Mouse (Mus musculus) forebrain, embryonic 12.5 days (tissue): Measurements from ENCODE around the gene Git1. TPM values are rescaled to one million over a fixed set of nuclear protein-coding genes. Genes with fewer than 3 reads are reported as not detected.

Source experiments
- ATAC-seq: fragments of 200-750 bp; cut with Nextera tagmentation; 2 replicates; pipeline ENCODE4 v1.8.0; 2017; ENCODE audit warnings: moderate TSS enrichment; ENCODE audit not compliant: low FRiP score
- H3K27ac ChIP-seq: fragments of 300-500 bp; sonication (generic); 2 replicates; pipeline ENCODE4 v1.5.1; 2016; ENCODE audit warnings: mild to moderate bottlenecking
- H3K27me3 ChIP-seq: fragments of 300-500 bp; sonication (generic); 2 replicates; pipeline ENCODE4 v1.6.1; 2016; ENCODE audit warnings: mild to moderate bottlenecking
- H3K36me3 ChIP-seq: fragments of 300-500 bp; sonication (generic); replicated peaks from 2 replicates; pipeline ENCODE4 v1.6.1; 2016; ENCODE audit warnings: mild to moderate bottlenecking
- H3K4me1 ChIP-seq: fragments of 300-500 bp; sonication (generic); 2 replicates; pipeline ENCODE4 v1.6.1; 2016
- H3K4me2 ChIP-seq: fragments of 300-500 bp; sonication (generic); 2 replicates; pipeline ENCODE4 v1.6.1; 2016; ENCODE audit warnings: mild to moderate bottlenecking, moderate library complexity
- H3K4me3 ChIP-seq: fragments of 300-500 bp; sonication (generic); replicated peaks from 2 replicates; pipeline ENCODE4 v1.5.1; 2016; ENCODE audit warnings: mild to moderate bottlenecking
- H3K9ac ChIP-seq: fragments of 300-500 bp; sonication (generic); 2 replicates; pipeline ENCODE4 v1.6.1; 2016; ENCODE audit warnings: mild to moderate bottlenecking
- H3K9me3 ChIP-seq: fragments of 300-500 bp; sonication (generic); 2 replicates; pipeline ENCODE4 v1.6.1; 2016
- WGBS: fragments of 180-500 bp; shearing (Covaris S2); methylation state at CpG from one replicate; pipeline ENCODE4 v1.1.7; 2016; 5-methylcytosine and 5-hydroxymethylcytosine counted together
- polyA plus RNA-seq: library from polyadenylated mRNA; unstranded; fragments of >200 nt; fragmentation: Nextera tagmentation; extraction: Ambion mirVana; gene quantifications from 2 replicates; pipeline ENCODE4 v1.2.1, GENCODE M21; 2016

Gene Git1
- polyA plus RNA-seq, 1 experiment from 2014 or later, result 14.6 TPM

DNA sequence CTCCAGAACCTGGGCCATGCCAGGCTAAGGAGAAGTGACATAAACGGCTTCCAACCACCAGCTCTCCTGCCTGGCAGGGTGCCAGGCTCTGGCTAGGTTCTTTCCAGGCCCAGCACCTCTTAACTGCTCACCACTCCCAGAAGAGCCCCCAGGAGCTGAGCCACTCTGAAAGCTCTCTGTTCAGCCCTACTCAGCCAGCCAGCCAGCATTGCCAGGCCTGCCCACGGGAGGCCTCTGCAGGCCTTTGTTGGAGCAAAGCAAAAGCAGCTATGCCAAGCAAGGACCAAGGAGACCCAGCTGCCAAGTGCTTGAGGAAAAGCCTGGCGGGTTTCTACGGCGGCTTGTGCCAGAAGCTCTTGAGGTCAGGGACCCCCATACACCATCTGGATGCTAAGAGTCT is 6.6 kb upstream of the Git1 start:
- no peaks in the 10 kb centered on the region for H3K27me3 ChIP-seq
- peaks cover 3% of the 10 kb centered on the region; the same call in 1 of the 2 replicates for H3K36me3 ChIP-seq
- peak overlapping the region; percentile 30; the same call in 1 of the 2 replicates for H3K9ac ChIP-seq
- 56% methylated on average over 5 of the region's 5 CpGs for WGBS
- H3K4me3 ChIP-seq, result peak overlapping the region; percentile 0; the same call in 1 of the 2 replicates
- H3K9me3 ChIP-seq, result no peaks in the 10 kb centered on the region
- no peak for ATAC-seq
- peak overlapping the region; percentile 81 for H3K4me2 ChIP-seq
- H3K4me1 ChIP-seq, result peaks cover 76% of the 10 kb centered on the region
- peak overlapping the region; percentile 57 for H3K27ac ChIP-seq

DNA sequence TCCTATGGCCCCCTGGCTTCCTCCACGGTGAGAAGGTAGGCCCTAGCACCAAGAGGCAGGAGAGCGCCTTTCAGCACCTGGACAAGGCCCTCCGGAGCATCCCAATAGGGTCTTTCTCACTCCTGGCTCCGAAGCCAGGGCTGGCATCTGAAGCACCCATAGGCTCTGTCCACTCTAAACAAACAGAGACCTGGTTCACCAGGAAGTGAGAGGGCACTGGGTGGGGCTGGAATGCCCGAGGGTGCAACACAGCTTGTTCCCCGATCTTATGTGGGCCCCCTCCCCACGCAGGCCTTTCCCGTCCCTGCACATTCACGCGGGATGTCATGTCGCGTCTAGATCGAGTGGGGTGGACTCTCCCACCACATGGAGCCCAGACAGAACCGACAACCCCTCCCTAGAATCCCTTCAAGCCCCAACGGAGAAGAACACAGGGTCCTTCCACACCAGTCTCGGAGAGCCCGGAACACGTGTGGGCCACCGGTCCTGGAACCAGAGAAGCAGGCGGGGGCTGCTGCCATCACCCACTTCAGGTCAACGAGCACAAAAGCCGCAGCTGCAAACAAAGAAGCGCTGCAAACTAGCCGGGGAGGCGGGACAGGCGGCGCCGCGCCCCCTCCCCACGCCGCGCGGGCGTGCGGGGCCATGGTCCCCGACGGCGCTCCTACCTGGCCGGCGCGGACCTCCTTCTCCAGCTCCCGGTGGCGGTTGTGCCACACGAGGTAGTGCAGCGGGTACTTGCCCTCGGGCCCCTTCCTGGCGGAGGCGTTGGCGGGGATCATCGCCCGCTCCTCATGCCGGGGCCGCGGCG is 4.4 kb upstream of the Git1 start:
- H3K27me3 ChIP-seq, result no peaks in the 10 kb centered on the region
- H3K4me1 ChIP-seq, result peaks cover 75% of the 10 kb centered on the region
- peak overlapping the region; percentile 94 for H3K9ac ChIP-seq
- H3K4me3 ChIP-seq, result peak overlapping the region; percentile 90
- peak overlapping the region; percentile 91 for H3K27ac ChIP-seq
- no peak for ATAC-seq
- peak overlapping the region; percentile 81 for H3K4me2 ChIP-seq
- WGBS, result 2% methylated on average over 55 of the region's 55 CpGs
- H3K36me3 ChIP-seq, result no peaks in the 10 kb centered on the region
- H3K9me3 ChIP-seq, result no peaks in the 10 kb centered on the region

DNA sequence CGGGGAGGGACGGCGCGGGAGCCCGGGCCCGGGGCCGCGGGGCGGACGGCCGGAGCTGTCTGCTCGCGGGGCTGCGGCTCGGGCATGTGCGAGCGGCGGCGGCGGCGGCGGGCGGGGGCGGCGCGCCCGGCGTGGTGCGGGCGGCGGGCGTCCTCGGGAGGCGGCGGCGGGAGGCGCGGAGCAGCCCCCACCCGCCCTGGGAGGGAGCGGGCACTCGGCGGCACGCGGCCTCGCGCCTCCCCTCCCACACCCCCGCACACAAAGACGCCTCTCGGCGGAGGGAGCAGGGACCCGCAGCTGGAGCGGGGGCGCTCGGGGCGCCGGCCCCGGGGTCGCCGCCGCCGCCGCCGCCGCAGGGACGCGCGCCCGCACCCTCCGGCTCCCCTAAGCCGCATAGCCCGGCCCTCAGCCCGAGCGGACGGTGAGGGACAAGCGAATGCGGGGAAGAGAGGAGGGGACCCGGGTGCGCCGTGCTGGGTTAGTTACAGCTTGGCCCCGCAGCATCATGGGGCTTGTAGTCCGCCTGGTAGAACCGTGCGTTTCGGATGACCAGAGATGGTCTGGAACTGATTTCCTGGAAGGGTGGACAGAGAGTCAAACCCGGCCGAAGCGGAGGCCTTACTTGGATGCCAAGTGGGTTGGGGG is 3.6 kb upstream of the Git1 start, which contains the start of gene Ankrd13b:
Ankrd13b (minus strand) TSS at position 88 of the 645 bp plus-strand sequence.
- H3K9ac ChIP-seq, result peak within 1 kb of the TSS; percentile 94
- under 1% methylated on average over 53 of the region's 87 CpGs for WGBS
- no peaks in the 10 kb centered on the region for H3K27me3 ChIP-seq
- peaks cover 81% of the 10 kb centered on the region for H3K4me1 ChIP-seq
- peak within 1 kb of the TSS; percentile 91 for H3K27ac ChIP-seq
- ATAC-seq, result peak; percentile 63
- no peaks in the 10 kb centered on the region for H3K36me3 ChIP-seq
- H3K4me3 ChIP-seq, result peak within 1 kb of the TSS; percentile 90
- no peaks in the 10 kb centered on the region for H3K9me3 ChIP-seq
- peak within 1 kb of the TSS; percentile 81 for H3K4me2 ChIP-seq

DNA sequence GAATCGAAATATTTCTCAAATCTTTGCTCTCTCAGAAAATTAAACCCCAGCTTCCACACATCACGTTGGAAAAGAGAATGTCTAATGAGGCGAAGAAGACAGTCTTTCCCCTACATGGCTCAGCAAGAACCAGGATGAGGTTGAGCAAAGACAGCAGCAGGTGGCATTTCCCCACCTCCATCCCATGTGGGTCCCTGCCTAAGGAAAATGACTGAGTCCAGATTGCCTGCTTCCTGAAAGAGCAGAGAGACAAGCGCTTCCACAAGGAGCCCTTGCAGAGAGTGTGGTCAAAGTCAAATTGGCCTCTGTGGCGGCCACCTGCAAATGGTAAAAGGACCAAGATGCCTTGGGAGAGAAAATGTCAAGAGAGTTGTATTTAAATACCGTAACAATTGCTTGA is 2.9 kb upstream of the Git1 start:
- Histone ChIP-seq H3K9ac (no peak overlapping the region; the same call in 1 of the 2 replicates), H3K4me3 (peak overlapping the region; percentile 95), H3K27ac (peak overlapping the region; percentile 86; the same call in 1 of the 2 replicates), H3K4me2 (peak overlapping the region; percentile 81), H3K27me3 (no peaks in the 10 kb centered on the region), H3K4me1 (peaks cover 81% of the 10 kb centered on the region), H3K9me3 (no peaks in the 10 kb centered on the region), H3K36me3 (no peaks in the 10 kb centered on the region)
- ATAC-seq, result no peak
- WGBS, result 70% methylated on average over 6 of the region's 6 CpGs

DNA sequence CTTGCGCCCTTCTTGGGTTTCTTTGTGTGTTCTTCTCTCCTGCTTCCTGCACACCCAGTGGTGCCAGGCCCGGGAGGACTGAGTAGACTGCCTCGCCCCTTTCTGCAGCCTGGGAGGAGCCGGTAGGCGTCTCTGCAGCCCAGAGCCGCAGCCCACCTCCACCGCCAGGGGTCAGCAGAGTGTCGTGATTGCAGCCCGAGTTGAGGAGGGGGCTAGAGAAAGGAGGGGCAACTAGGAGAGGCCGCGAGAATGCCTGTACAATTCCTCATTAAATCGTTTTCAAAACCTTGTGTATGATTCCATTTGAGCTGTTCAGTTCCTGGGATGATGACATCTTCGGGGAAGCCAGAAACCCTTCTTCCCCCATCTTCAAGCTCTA is 2.2 kb upstream of the Git1 start:
- H3K9ac ChIP-seq, result peak overlapping the region; percentile 96; the same call in 1 of the 2 replicates
- WGBS, result under 1% methylated on average over 13 of the region's 13 CpGs
- H3K27me3 ChIP-seq, result no peaks in the 10 kb centered on the region
- H3K9me3 ChIP-seq, result no peaks in the 10 kb centered on the region
- H3K4me1 ChIP-seq, result peaks cover 78% of the 10 kb centered on the region
- ATAC-seq, result peak; percentile 80
- H3K4me3 ChIP-seq, result peak overlapping the region; percentile 95
- no peaks in the 10 kb centered on the region for H3K36me3 ChIP-seq
- H3K4me2 ChIP-seq, result peak overlapping the region; percentile 77
- H3K27ac ChIP-seq, result peak overlapping the region; percentile 86

DNA sequence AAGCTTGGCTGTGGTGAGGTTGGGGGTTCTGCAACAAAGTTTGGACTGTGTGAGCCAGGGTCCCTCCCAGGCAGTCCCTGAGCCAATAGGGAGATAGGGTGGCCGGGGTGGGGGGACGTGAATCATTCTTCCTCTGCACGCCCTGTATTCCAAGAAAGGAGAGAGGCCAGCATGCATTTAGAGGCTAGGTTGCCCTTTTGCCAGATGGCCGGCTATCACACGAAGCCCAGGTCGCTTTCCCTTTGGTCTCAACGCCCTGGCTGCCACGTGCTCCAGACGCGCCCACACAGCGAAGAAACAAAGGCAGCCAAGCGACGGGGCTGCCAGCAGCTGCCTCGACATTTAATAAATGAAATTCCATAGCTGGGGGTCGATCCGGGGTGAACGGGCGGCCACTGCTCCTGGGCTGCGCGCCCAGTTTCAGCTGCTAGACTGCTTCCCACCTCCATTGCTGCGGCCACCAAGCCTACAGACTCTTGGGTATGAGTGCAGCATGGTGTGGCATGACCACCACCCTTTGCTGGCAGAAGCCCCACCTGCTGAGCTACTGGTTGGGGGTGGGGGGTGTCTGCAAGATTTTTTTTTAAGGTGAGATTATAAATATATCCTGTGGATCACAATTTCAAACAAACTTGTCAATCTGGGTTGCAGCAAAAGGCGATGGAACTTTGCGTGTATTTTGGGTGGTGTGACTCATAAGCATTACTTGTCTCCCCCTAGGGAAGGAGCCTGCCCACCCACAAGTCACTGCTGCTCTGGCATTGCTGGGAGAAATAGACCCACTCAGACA is 1.7 kb upstream of the Git1 start:
- Histone ChIP-seq H3K36me3 (no peaks in the 10 kb centered on the region), H3K27me3 (no peaks in the 10 kb centered on the region), H3K27ac (peak overlapping the region; percentile 86), H3K9ac (peak overlapping the region; percentile 96), H3K4me3 (peak overlapping the region; percentile 95), H3K4me1 (peaks cover 72% of the 10 kb centered on the region), H3K9me3 (no peaks in the 10 kb centered on the region), H3K4me2 (peak overlapping the region; percentile 77)
- under 1% methylated on average over 23 of the region's 23 CpGs for WGBS
- ATAC-seq, result peak; percentile 59

DNA sequence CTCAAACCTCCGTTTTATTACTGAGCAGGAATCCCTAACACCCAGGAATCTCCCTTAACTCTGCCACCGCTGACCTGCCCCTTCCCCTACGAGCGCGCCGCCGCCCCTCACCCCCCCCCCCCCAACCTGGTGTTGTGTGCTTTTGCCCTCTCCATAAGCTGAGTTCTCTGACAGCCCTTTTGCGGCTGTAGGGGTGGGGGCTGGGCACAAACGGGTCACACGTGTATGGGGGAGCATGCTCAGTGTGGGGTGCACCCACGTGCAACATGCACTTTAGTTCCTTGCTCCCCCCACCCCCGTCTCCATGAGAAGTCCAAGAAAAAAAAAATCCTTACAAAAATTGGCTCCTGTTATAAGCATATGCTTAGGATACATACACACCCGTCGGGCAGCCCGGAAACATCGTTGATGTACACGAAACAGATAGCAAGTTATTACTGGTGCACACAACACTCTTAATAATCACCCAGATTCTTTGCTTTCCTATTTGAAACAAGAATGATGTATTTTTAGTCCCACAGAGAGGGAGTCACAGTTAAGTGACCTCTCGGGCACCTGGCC is 971 bp upstream of the Git1 start:
- H3K4me3 ChIP-seq, result peak overlapping the region; percentile 95
- no peaks in the 10 kb centered on the region for H3K9me3 ChIP-seq
- H3K4me1 ChIP-seq, result peaks cover 72% of the 10 kb centered on the region
- no peaks in the 10 kb centered on the region for H3K27me3 ChIP-seq
- ATAC-seq, result no peak
- H3K27ac ChIP-seq, result peak overlapping the region; percentile 86
- under 1% methylated on average over 18 of the region's 18 CpGs for WGBS
- H3K36me3 ChIP-seq, result no peaks in the 10 kb centered on the region
- peak overlapping the region; percentile 77 for H3K4me2 ChIP-seq
- peak overlapping the region; percentile 96 for H3K9ac ChIP-seq

DNA sequence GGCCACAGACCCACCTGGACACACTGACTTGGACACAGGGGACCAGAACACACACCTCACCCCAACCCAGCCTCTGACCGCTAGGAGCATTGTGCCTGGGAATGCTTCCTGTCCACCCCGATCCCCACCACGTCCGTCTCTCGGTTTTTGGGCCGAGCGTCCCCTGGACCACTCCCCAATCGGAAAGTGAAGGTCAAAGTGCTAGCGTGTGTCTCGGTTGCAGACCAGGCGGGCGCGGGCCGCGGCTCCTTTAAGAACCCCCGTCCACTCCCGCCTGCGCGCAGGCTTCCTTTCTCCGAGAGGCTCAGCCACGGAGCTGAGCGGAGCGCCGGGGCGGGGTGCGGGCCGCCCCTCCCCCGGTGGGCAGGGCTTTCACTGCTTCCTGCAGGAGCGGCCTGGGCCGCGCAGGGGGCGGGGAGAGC is 440 bp upstream of the Git1 start:
- peaks cover 72% of the 10 kb centered on the region for H3K4me1 ChIP-seq

DNA sequence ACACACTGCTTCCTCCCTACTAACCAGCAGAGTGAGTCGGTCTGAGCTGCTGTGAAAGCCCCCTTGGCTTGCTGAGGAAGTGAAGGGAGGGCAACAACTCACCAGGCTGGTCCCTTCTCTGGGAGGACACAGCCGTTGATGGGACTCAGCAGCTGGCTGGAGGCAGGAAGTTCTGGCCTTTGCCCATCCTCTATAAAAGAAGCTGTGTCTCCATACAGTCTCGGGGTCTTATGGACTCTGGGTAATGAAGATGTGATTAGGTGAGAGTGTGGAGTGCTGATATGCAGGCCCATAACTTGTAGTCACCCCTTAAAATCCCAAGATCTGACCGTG is 948 bp downstream of the Git1 start:
- peak overlapping the region; percentile 91; the same call in 1 of the 2 replicates for H3K27ac ChIP-seq

More for the DNA sequence above, 440 bp upstream of the Git1 start:
- Histone ChIP-seq H3K27ac (peak overlapping the region; percentile 86), H3K9me3 (no peaks in the 10 kb centered on the region), H3K27me3 (no peaks in the 10 kb centered on the region), H3K4me3 (peak overlapping the region; percentile 95), H3K9ac (peak overlapping the region; percentile 96), H3K4me2 (peak overlapping the region; percentile 77), H3K36me3 (no peaks in the 10 kb centered on the region)
- ATAC-seq, result peak; percentile 65
- WGBS, result under 1% methylated on average over 27 of the region's 32 CpGs

DNA sequence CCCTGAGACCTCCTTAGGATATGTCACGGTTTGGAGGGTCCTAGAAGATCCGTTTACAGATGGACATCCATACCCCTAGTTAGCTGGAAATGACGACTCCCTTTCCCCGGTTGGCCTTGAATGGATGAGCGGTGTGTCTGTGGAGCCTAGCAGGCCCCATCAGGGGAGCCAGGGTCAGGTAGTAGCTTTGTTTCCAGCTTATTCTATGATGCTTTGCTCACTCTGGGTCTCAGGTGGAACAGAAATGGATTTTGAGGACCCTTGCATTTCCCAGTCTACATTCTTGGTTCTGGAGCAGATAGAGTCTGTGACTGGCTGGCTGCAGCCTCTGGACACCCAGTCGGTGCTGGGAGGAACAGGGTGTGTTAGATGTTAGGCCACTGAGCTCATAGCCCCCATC is 1.4 kb downstream of the Git1 start:
- H3K4me3 ChIP-seq, result peak overlapping the region; percentile 95
- peak overlapping the region; percentile 91; the same call in 1 of the 2 replicates for H3K27ac ChIP-seq
- H3K9me3 ChIP-seq, result no peaks in the 10 kb centered on the region
- 76% methylated on average over 6 of the region's 6 CpGs for WGBS
- H3K36me3 ChIP-seq, result peaks cover 10% of the 10 kb centered on the region
- no peak for ATAC-seq
- H3K4me1 ChIP-seq, result peaks cover 72% of the 10 kb centered on the region
- H3K27me3 ChIP-seq, result no peaks in the 10 kb centered on the region
- peak overlapping the region; percentile 92 for H3K4me2 ChIP-seq
- H3K9ac ChIP-seq, result peak overlapping the region; percentile 96; the same call in 1 of the 2 replicates

More for the DNA sequence above, 948 bp downstream of the Git1 start:
- Histone ChIP-seq H3K27me3 (no peaks in the 10 kb centered on the region), H3K9ac (peak overlapping the region; percentile 96), H3K4me3 (peak overlapping the region; percentile 95), H3K4me1 (peaks cover 71% of the 10 kb centered on the region), H3K9me3 (no peaks in the 10 kb centered on the region), H3K4me2 (peak overlapping the region; percentile 92), H3K36me3 (peaks cover 6% of the 10 kb centered on the region)
- ATAC-seq, result no peak
- 42% methylated on average over 4 of the region's 4 CpGs for WGBS

DNA sequence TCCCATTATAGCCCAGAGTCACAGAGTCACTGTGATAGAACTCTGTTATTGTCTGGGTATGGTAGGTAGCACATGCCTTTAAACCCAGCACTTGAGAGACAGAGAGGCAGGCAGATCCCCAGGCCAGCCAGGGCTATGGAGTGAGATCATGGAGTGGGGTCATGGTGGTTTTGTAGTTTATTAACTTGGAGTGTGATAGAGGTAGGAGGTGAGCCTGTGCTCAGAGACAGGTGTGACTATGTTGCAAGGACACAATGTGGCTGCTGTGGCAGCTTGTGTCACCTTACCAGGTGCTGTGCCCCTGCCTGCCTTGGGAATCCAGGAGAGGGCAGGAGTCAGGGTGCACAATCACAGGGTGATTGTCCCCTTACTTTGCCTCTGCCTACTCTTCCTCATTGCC is 2.1 kb downstream of the Git1 start:
- Histone ChIP-seq H3K4me1 (peaks cover 70% of the 10 kb centered on the region), H3K4me2 (0 out of 2 replicates have a peak overlapping the region, but pooled peaks have one; percentile 92), H3K9me3 (no peaks in the 10 kb centered on the region), H3K36me3 (peaks cover 17% of the 10 kb centered on the region), H3K4me3 (no peak overlapping the region), H3K27me3 (no peaks in the 10 kb centered on the region), H3K9ac (0 out of 2 replicates have a peak overlapping the region, but pooled peaks have one; percentile 96), H3K27ac (no peak overlapping the region)
- ATAC-seq, result no peak
